ENCODE assay signal across 28 mouse cellular contexts in genomic region chr13:84648056-84648455, GRCm38 (mm10).
A peak's percentile ranks its signal among the peaks of the same experiment; 100 is the strongest.
DNase-seq lines count a peak whose midpoint lies in the region; ATAC-seq and TF ChIP-seq lines count a peak whose summit lies in the region.
"Had no signal": no experiment of that assay in that cellular context is flagged by ENCODE, and none has a peak within 500 bp of the region (broad histone marks: within the 10 kb centered on the region; RNA-seq: fewer than 3 reads in every experiment).

No protein-coding gene starts in this region.

- WGBS in thymus, adult 2 months = 11% methylated on average over 1 of the region's 1 CpGs
- 11% methylated on average over 1 of the region's 1 CpGs for WGBS in liver, embryonic 12.5 days (ENCODE audit: insufficient replicate concordance)

- H3K9ac ChIP-seq in liver, embryonic 12.5 days = no peak overlapping the region
- H3K9ac ChIP-seq: embryonic facial prominence, embryonic 12.5 days; forebrain, embryonic 13.5 days; heart, embryonic 13.5 days; hindbrain, embryonic 14.5 days; lung, embryonic 14.5 days; neural tube, embryonic 13.5 days had no signal

- no peak overlapping the region for H3K4me3 ChIP-seq in thymus, adult 2 months (ENCODE audit: control insufficient read depth, insufficient read depth, low read length)
- no peak overlapping the region for H3K4me3 ChIP-seq in liver, embryonic 12.5 days
- H3K4me3 ChIP-seq: embryonic facial prominence, embryonic 12.5 days; erythroblast, embryonic 14.5 days; forebrain, embryonic 13.5 days; heart, adult 2 months; heart, embryonic 13.5 days; limb, embryonic 10.5 days; myocyte; neural tube, embryonic 13.5 days had no signal

- no peak for TF ChIP-seq CTCF in thymus, adult 2 months (IDR thresholded peaks at IDR 0.05; ENCODE audit: borderline replicate concordance, control insufficient read depth, extremely low read depth, insufficient read depth, low read length, poor library complexity)

- H3K36me3 ChIP-seq in thymus, adult 2 months (ENCODE audit: control insufficient read depth, insufficient read depth, low read length) = no peaks in the 10 kb centered on the region
- no peaks in the 10 kb centered on the region for H3K36me3 ChIP-seq in liver, embryonic 12.5 days
- H3K36me3 ChIP-seq: embryonic facial prominence, embryonic 12.5 days; heart, embryonic 13.5 days; limb, embryonic 10.5 days; neural tube, embryonic 13.5 days had no signal

- H3K27ac ChIP-seq in thymus, adult 2 months (ENCODE audit: control insufficient read depth, insufficient read depth, low read length) = no peak overlapping the region
- no peak overlapping the region for H3K27ac ChIP-seq in liver, embryonic 12.5 days
- H3K27ac ChIP-seq: embryonic facial prominence, embryonic 12.5 days; forebrain, embryonic 13.5 days; heart, adult 2 months; heart, embryonic 13.5 days; hindbrain, embryonic 14.5 days; limb, embryonic 10.5 days; neural tube, embryonic 13.5 days had no signal

- peak; percentile 8 for DNase-seq in thymus, postnatal 14 days
- no peak for DNase-seq in thymus, adult 2 months
- DNase-seq in MEL-GATA-1-ER (ENCODE audit: extremely low read depth, low read depth) = peak; percentile 91
- DNase-seq in heart, adult 11 months = no peak
- DNase-seq in kidney, postnatal 36 days = no peak
- no peak for DNase-seq in kidney, postnatal 14 days
- DNase-seq: adrenal gland, adult 2 months; cerebellum, adult 11-12 months; cerebellum, postnatal 10 days; gastrocnemius, postnatal 25 days; heart, adult 2 months; kidney, adult 18-20 months; lung, embryonic 14.5 days; retina, postnatal 1 day; right cerebral cortex, postnatal 25 days; spleen, adult 18-20 months had no signal

- peak; percentile 49; the same call in 1 of the 2 replicates for ATAC-seq in liver, embryonic 12.5 days
- ATAC-seq: forebrain, embryonic 13.5 days; inflammation-experienced regulatory T-cells, adult 6 months; midbrain, embryonic 16.5 days; Patski had no signal

- no peaks in the 10 kb centered on the region for H3K9me3 ChIP-seq in liver, embryonic 12.5 days (replicated peaks)
- H3K9me3 ChIP-seq: embryonic facial prominence, embryonic 12.5 days; forebrain, embryonic 13.5 days; heart, embryonic 13.5 days; limb, embryonic 10.5 days; neural tube, embryonic 13.5 days had no signal

- TF ChIP-seq POLR2A in thymus, adult 2 months (IDR thresholded peaks at IDR 0.05; ENCODE audit: control insufficient read depth, extremely low read depth, insufficient read depth, low read length, poor library complexity) = no peak

- no peak overlapping the region for H3K4me2 ChIP-seq in liver, embryonic 12.5 days
- H3K4me2 ChIP-seq: embryonic facial prominence, embryonic 12.5 days; forebrain, embryonic 13.5 days; heart, embryonic 13.5 days; hindbrain, embryonic 14.5 days; lung, embryonic 14.5 days; neural tube, embryonic 13.5 days had no signal

- no peaks in the 10 kb centered on the region for H3K4me1 ChIP-seq in thymus, adult 2 months (replicated peaks; ENCODE audit: control insufficient read depth, insufficient read depth, low read length)
- H3K4me1 ChIP-seq in liver, embryonic 12.5 days = no peaks in the 10 kb centered on the region
- H3K4me1 ChIP-seq: embryonic facial prominence, embryonic 12.5 days; heart, embryonic 13.5 days; neural tube, embryonic 13.5 days had no signal

- H3K27me3 ChIP-seq in thymus, adult 2 months (ENCODE audit: control insufficient read depth, insufficient read depth, low read length) = no peaks in the 10 kb centered on the region
- no peaks in the 10 kb centered on the region for H3K27me3 ChIP-seq in liver, embryonic 12.5 days (replicated peaks)
- H3K27me3 ChIP-seq: embryonic facial prominence, embryonic 12.5 days; forebrain, embryonic 13.5 days; heart, embryonic 13.5 days; neural tube, embryonic 13.5 days; Patski had no signal

Comparison
In these comparisons a context has a peak if more than half of its experiments do, and no peak if none do; other contexts are left out.
1. DNase-seq: peak in thymus, postnatal 14 days (single experiment) and MEL-GATA-1-ER (single experiment); none in thymus, adult 2 months (single experiment), heart, adult 11 months (single experiment), kidney, postnatal 36 days (0 of 2) and kidney, postnatal 14 days (single experiment).